Mouse (Mus musculus): ENCODE measurements around the gene Shank1. TPM values are rescaled to one million over a fixed set of nuclear protein-coding genes. Genes with fewer than 3 reads are reported as not detected.

The Shank1 gene
- polyA plus RNA-seq (2012; rRNA removed): 4.0 and 5.5 TPM in 2 replicates

GRCm38 (mm10) chr7:44309475-44310284 lies at the start of gene Shank1:
Gene Shank1 (plus strand): TSS chr7:44310253.
- Histone ChIP-seq H3K4me1 (ENCODE audit: control insufficient read depth, insufficient read depth, low read length) (peaks cover 29% of the 10 kb centered on the region), H3K36me3 (ENCODE audit: control insufficient read depth, insufficient read depth, low read length) (no peaks in the 10 kb centered on the region), H3K4me3 (ENCODE audit: control insufficient read depth, low read depth, low read length) (peak within 1 kb of the TSS; percentile 64), H3K27me3 (ENCODE audit: control insufficient read depth, insufficient read depth, low read length) (no peaks in the 10 kb centered on the region; the same call in none of the 2 replicates), H3K27ac (ENCODE audit: control insufficient read depth, insufficient read depth, low read depth, low read length) (no peak within 1 kb of the TSS)
- TF ChIP-seq POLR2A (IDR thresholded peaks at IDR 0.05; ENCODE audit: control insufficient read depth, low read depth, low read length) (no peak), CTCF (IDR thresholded peaks at IDR 0.05; ENCODE audit: control insufficient read depth, insufficient read depth, insufficient replicate concordance, low read depth, low read length) (no peak)

GRCm38 (mm10) chr7:44260410-44260809 lies 49.6 kb upstream of the Shank1 start:
- H3K27ac ChIP-seq (ENCODE audit: control insufficient read depth, insufficient read depth, low read depth, low read length): no peak overlapping the region
- H3K27me3 ChIP-seq (ENCODE audit: control insufficient read depth, insufficient read depth, low read length): no peaks in the 10 kb centered on the region
- H3K4me3 ChIP-seq (ENCODE audit: control insufficient read depth, low read depth, low read length): peak overlapping the region; percentile 68
- H3K4me1 ChIP-seq (ENCODE audit: control insufficient read depth, insufficient read depth, low read length): peaks cover 9% of the 10 kb centered on the region
- H3K36me3 ChIP-seq (ENCODE audit: control insufficient read depth, insufficient read depth, low read length): no peaks in the 10 kb centered on the region
- TF ChIP-seq CTCF (IDR thresholded peaks at IDR 0.05; ENCODE audit: control insufficient read depth, insufficient read depth, insufficient replicate concordance, low read depth, low read length) (no peak), POLR2A (IDR thresholded peaks at IDR 0.05; ENCODE audit: control insufficient read depth, low read depth, low read length) (no peak)

GRCm38 (mm10) chr7:44261147-44261546 lies 48.9 kb upstream of the Shank1 start, which contains the start of gene Gm15517:
Gene Gm15517 (plus strand): TSS chr7:44261447.
- no peaks in the 10 kb centered on the region for H3K27me3 ChIP-seq (ENCODE audit: control insufficient read depth, insufficient read depth, low read length)
- H3K36me3 ChIP-seq (ENCODE audit: control insufficient read depth, insufficient read depth, low read length): no peaks in the 10 kb centered on the region
- peak within 1 kb of the TSS; percentile 84 for H3K4me3 ChIP-seq (ENCODE audit: control insufficient read depth, low read depth, low read length)
- TF ChIP-seq POLR2A (IDR thresholded peaks at IDR 0.05; ENCODE audit: control insufficient read depth, low read depth, low read length): peak; percentile 42; the same call in 1 of the 2 replicates
- no peak for TF ChIP-seq CTCF (IDR thresholded peaks at IDR 0.05; ENCODE audit: control insufficient read depth, insufficient read depth, insufficient replicate concordance, low read depth, low read length)
- H3K27ac ChIP-seq (ENCODE audit: control insufficient read depth, insufficient read depth, low read depth, low read length): peak within 1 kb of the TSS; percentile 60
- peaks cover 9% of the 10 kb centered on the region for H3K4me1 ChIP-seq (ENCODE audit: control insufficient read depth, insufficient read depth, low read length)

GRCm38 (mm10) chr7:44262791-44263643 lies 47.0 kb upstream of the Shank1 start:
- peak overlapping the region; percentile 68 for H3K4me3 ChIP-seq (ENCODE audit: control insufficient read depth, low read depth, low read length)
- H3K4me1 ChIP-seq (ENCODE audit: control insufficient read depth, insufficient read depth, low read length): peaks cover 9% of the 10 kb centered on the region
- H3K27me3 ChIP-seq (ENCODE audit: control insufficient read depth, insufficient read depth, low read length): no peaks in the 10 kb centered on the region
- no peak for TF ChIP-seq POLR2A (IDR thresholded peaks at IDR 0.05; ENCODE audit: control insufficient read depth, low read depth, low read length)
- peak; percentile 91 for TF ChIP-seq CTCF (IDR thresholded peaks at IDR 0.05; ENCODE audit: control insufficient read depth, insufficient read depth, insufficient replicate concordance, low read depth, low read length)
- H3K36me3 ChIP-seq (ENCODE audit: control insufficient read depth, insufficient read depth, low read length): no peaks in the 10 kb centered on the region
- H3K27ac ChIP-seq (ENCODE audit: control insufficient read depth, insufficient read depth, low read depth, low read length): peak overlapping the region; percentile 15

- Histone ChIP-seq H3K27me3 (ENCODE audit: control insufficient read depth, insufficient read depth, low read length) (no peaks in the 10 kb centered on the region), H3K4me3 (ENCODE audit: control insufficient read depth, low read depth, low read length) (no peak overlapping the region), H3K4me1 (ENCODE audit: control insufficient read depth, insufficient read depth, low read length) (peaks cover 3% of the 10 kb centered on the region), H3K27ac (ENCODE audit: control insufficient read depth, insufficient read depth, low read depth, low read length) (no peak overlapping the region), H3K36me3 (ENCODE audit: control insufficient read depth, insufficient read depth, low read length) (no peaks in the 10 kb centered on the region)
- no peak for TF ChIP-seq POLR2A (IDR thresholded peaks at IDR 0.05; ENCODE audit: control insufficient read depth, low read depth, low read length)
- no peak for TF ChIP-seq CTCF (IDR thresholded peaks at IDR 0.05; ENCODE audit: control insufficient read depth, insufficient read depth, insufficient replicate concordance, low read depth, low read length)
Measured at GRCm38 (mm10) chr7:44268117-44268516, 41.9 kb upstream of the Shank1 start.

- TF ChIP-seq CTCF (IDR thresholded peaks at IDR 0.05; ENCODE audit: control insufficient read depth, insufficient read depth, insufficient replicate concordance, low read depth, low read length) (no peak), POLR2A (IDR thresholded peaks at IDR 0.05; ENCODE audit: control insufficient read depth, low read depth, low read length) (no peak)
Measured at GRCm38 (mm10) chr7:44269397-44269796, 40.7 kb upstream of the Shank1 start.

GRCm38 (mm10) chr7:44271309-44271708 lies 38.7 kb upstream of the Shank1 start:
- no peak for TF ChIP-seq POLR2A (IDR thresholded peaks at IDR 0.05; ENCODE audit: control insufficient read depth, low read depth, low read length)
- no peak for TF ChIP-seq CTCF (IDR thresholded peaks at IDR 0.05; ENCODE audit: control insufficient read depth, insufficient read depth, insufficient replicate concordance, low read depth, low read length)
- H3K4me1 ChIP-seq (ENCODE audit: control insufficient read depth, insufficient read depth, low read length): no peaks in the 10 kb centered on the region; the same call in 1 of the 2 replicates
- H3K4me3 ChIP-seq (ENCODE audit: control insufficient read depth, low read depth, low read length): peak overlapping the region; percentile 70
- H3K27me3 ChIP-seq (ENCODE audit: control insufficient read depth, insufficient read depth, low read length): no peaks in the 10 kb centered on the region
- H3K27ac ChIP-seq (ENCODE audit: control insufficient read depth, insufficient read depth, low read depth, low read length): no peak overlapping the region
- H3K36me3 ChIP-seq (ENCODE audit: control insufficient read depth, insufficient read depth, low read length): no peaks in the 10 kb centered on the region

More at GRCm38 (mm10) chr7:44269397-44269796, 40.7 kb upstream of the Shank1 start:
- Histone ChIP-seq H3K4me3 (ENCODE audit: control insufficient read depth, low read depth, low read length) (no peak overlapping the region), H3K36me3 (ENCODE audit: control insufficient read depth, insufficient read depth, low read length) (no peaks in the 10 kb centered on the region), H3K27me3 (ENCODE audit: control insufficient read depth, insufficient read depth, low read length) (no peaks in the 10 kb centered on the region), H3K4me1 (ENCODE audit: control insufficient read depth, insufficient read depth, low read length) (no peaks in the 10 kb centered on the region; the same call in 1 of the 2 replicates), H3K27ac (ENCODE audit: control insufficient read depth, insufficient read depth, low read depth, low read length) (no peak overlapping the region)

Data from testis, adult 2 months (tissue).